Mouse (Mus musculus) forebrain, embryonic 11.5 days (tissue): ENCODE results near the gene Nmnat3. TPM values are rescaled to one million over a fixed set of nuclear protein-coding genes. Genes with fewer than 3 reads are reported as not detected.

Experiments
- ATAC-seq: fragments of 200-750 bp; cut with Nextera tagmentation; replicated peaks from 2 replicates; pipeline ENCODE4 v1.8.0; 2017; ENCODE audit warnings: moderate TSS enrichment; ENCODE audit not compliant: low FRiP score
- DNase-seq: peaks from one replicate; pipeline ENCODE4 v3.0.0-alpha.2; 2017; ENCODE audit warnings: low spot score
- H3K27ac ChIP-seq: fragments of 300-500 bp; sonication (generic); 2 replicates; pipeline ENCODE4 v1.5.1; 2014; ENCODE audit warnings: low read depth, low read length
- H3K27me3 ChIP-seq: fragments of 300-500 bp; sonication (generic); 2 replicates; pipeline ENCODE4 v1.6.1; 2014; ENCODE audit warnings: mild to moderate bottlenecking, low read length, mixed read lengths; ENCODE audit not compliant: control insufficient read depth, insufficient read depth
- H3K36me3 ChIP-seq: fragments of 300-500 bp; sonication (generic); 2 replicates; pipeline ENCODE4 v1.6.1; 2014; ENCODE audit warnings: mild to moderate bottlenecking, low read length, moderate library complexity, mixed read lengths; ENCODE audit not compliant: control insufficient read depth, insufficient read depth
- H3K4me1 ChIP-seq: fragments of 300-500 bp; sonication (generic); replicated peaks from 2 replicates; pipeline ENCODE4 v1.6.1; 2014; ENCODE audit warnings: low read length, mixed read lengths; ENCODE audit not compliant: control insufficient read depth, insufficient read depth
- H3K4me2 ChIP-seq: fragments of 300-500 bp; sonication (generic); 2 replicates; pipeline ENCODE4 v1.6.1; 2014; ENCODE audit warnings: low read depth, mild to moderate bottlenecking, low read length, moderate library complexity, mixed read lengths; ENCODE audit not compliant: severe bottlenecking
- H3K4me3 ChIP-seq: fragments of 300-500 bp; sonication (generic); 2 replicates; pipeline ENCODE4 v1.5.1; 2014; ENCODE audit warnings: low read depth, low read length
- H3K9ac ChIP-seq: fragments of 300-500 bp; sonication (generic); 2 replicates; pipeline ENCODE4 v1.6.1; 2014; ENCODE audit warnings: low read length
- H3K9me3 ChIP-seq: fragments of 300-500 bp; sonication (generic); 2 replicates; pipeline ENCODE4 v1.6.1; 2016; ENCODE audit warnings: low read length, mixed read lengths; ENCODE audit not compliant: control insufficient read depth
- WGBS: fragments of 180-500 bp; shearing (Covaris S2); extraction: QIAGEN DNeasy Blood & Tissue Kit; methylation state at CpG from one replicate; pipeline ENCODE4 v1.1.7; 2014; 5-methylcytosine and 5-hydroxymethylcytosine counted together
- polyA plus RNA-seq: library from polyadenylated mRNA; unstranded; fragments of >200 nt; fragmentation: Nextera tagmentation; extraction: Ambion mirVana; gene quantifications from 2 replicates; pipeline ENCODE4 v1.2.1, GENCODE M21; 2014

The Nmnat3 gene
- polyA plus RNA-seq, 1 experiment from 2014 or later: 3.7 TPM

- Histone ChIP-seq H3K36me3 (no peaks in the 10 kb centered on the region), H3K9ac (no peak overlapping the region), H3K27me3 (peaks cover 2% of the 10 kb centered on the region), H3K9me3 (no peaks in the 10 kb centered on the region), H3K4me1 (no peaks in the 10 kb centered on the region; the same call in 1 of the 2 replicates), H3K4me3 (no peak overlapping the region), H3K4me2 (no peak overlapping the region), H3K27ac (no peak overlapping the region)
- no peak for ATAC-seq
- DNase-seq: no peak
- WGBS: 90% methylated on average over 4 of the region's 4 CpGs
These were observed 150.6 kb downstream of the Nmnat3 start for GRCm38 (mm10) chr9:98437819-98438218.

GRCm38 (mm10) chr9:98439091-98439490 is 151.9 kb downstream of the Nmnat3 start:
- DNase-seq (no peak), ATAC-seq (no peak)
- no peaks in the 10 kb centered on the region for H3K36me3 ChIP-seq
- H3K27ac ChIP-seq: no peak overlapping the region
- H3K4me2 ChIP-seq: no peak overlapping the region
- no peaks in the 10 kb centered on the region; the same call in 1 of the 2 replicates for H3K4me1 ChIP-seq
- 68% methylated on average over 3 of the region's 3 CpGs for WGBS
- H3K27me3 ChIP-seq: peaks cover 2% of the 10 kb centered on the region
- no peak overlapping the region for H3K9ac ChIP-seq
- H3K4me3 ChIP-seq: no peak overlapping the region
- H3K9me3 ChIP-seq: no peaks in the 10 kb centered on the region

GRCm38 (mm10) chr9:98442638-98443037 is 155.4 kb downstream of the Nmnat3 start:
- H3K4me3 ChIP-seq: no peak overlapping the region
- H3K4me1 ChIP-seq: no peaks in the 10 kb centered on the region
- no peaks in the 10 kb centered on the region for H3K9me3 ChIP-seq
- no peak overlapping the region for H3K9ac ChIP-seq
- WGBS: 44% methylated on average over 5 of the region's 5 CpGs
- no peak overlapping the region for H3K4me2 ChIP-seq
- H3K36me3 ChIP-seq: no peaks in the 10 kb centered on the region
- H3K27me3 ChIP-seq: no peaks in the 10 kb centered on the region; the same call in 1 of the 2 replicates
- DNase-seq (peak; percentile 68), ATAC-seq (no peak)
- no peak overlapping the region for H3K27ac ChIP-seq

GRCm38 (mm10) chr9:98445359-98446149 is 158.3 kb downstream of the Nmnat3 start:
- Histone ChIP-seq H3K4me3 (no peak overlapping the region), H3K4me2 (no peak overlapping the region), H3K4me1 (no peaks in the 10 kb centered on the region), H3K9me3 (no peaks in the 10 kb centered on the region), H3K9ac (no peak overlapping the region), H3K36me3 (no peaks in the 10 kb centered on the region), H3K27ac (no peak overlapping the region), H3K27me3 (no peaks in the 10 kb centered on the region; the same call in 1 of the 2 replicates)
- ATAC-seq: no peak
- 79% methylated on average over 9 of the region's 9 CpGs for WGBS
- DNase-seq: no peak

GRCm38 (mm10) chr9:98450976-98451375 is 163.7 kb downstream of the Nmnat3 start:
- Histone ChIP-seq H3K4me1 (no peaks in the 10 kb centered on the region), H3K9ac (no peak overlapping the region), H3K27ac (no peak overlapping the region), H3K27me3 (no peaks in the 10 kb centered on the region), H3K9me3 (no peaks in the 10 kb centered on the region), H3K36me3 (no peaks in the 10 kb centered on the region), H3K4me3 (no peak overlapping the region), H3K4me2 (no peak overlapping the region)
- DNase-seq: no peak
- no peak for ATAC-seq
- WGBS: 82% methylated on average over 1 of the region's 1 CpGs

GRCm38 (mm10) chr9:98466709-98467108 is 179.5 kb downstream of the Nmnat3 start:
- no peak overlapping the region for H3K4me3 ChIP-seq
- H3K27ac ChIP-seq: no peak overlapping the region
- 73% methylated on average over 2 of the region's 2 CpGs for WGBS
- no peak overlapping the region for H3K4me2 ChIP-seq
- H3K9me3 ChIP-seq: no peaks in the 10 kb centered on the region
- H3K9ac ChIP-seq: no peak overlapping the region
- no peak for ATAC-seq
- no peak for DNase-seq
- H3K36me3 ChIP-seq: no peaks in the 10 kb centered on the region
- H3K27me3 ChIP-seq: no peaks in the 10 kb centered on the region
- no peaks in the 10 kb centered on the region for H3K4me1 ChIP-seq

Other genes starting within 250 kb of the Nmnat3 start
- gene Rbp1, start 135.5 kb downstream of the Nmnat3 start, polyA plus RNA-seq: 24.5 and 29.5 TPM in 2 replicates
- not detected in 2 replicates for gene Rbp2, start 198.7 kb downstream of the Nmnat3 start, polyA plus RNA-seq